Mouse (Mus musculus) macrophage (primary cell): ENCODE data around the gene Radil. TPM values are rescaled to one million over a fixed set of nuclear protein-coding genes. Genes with fewer than 3 reads are reported as not detected.

Experiments used
- H3K27ac ChIP-seq: fragments of 350-480 bp; formaldehyde crosslinking; 2 replicates; pipeline ENCODE4 v1.9.0; 2021
- H3K36me3 ChIP-seq: fragments of 350-480 bp; formaldehyde crosslinking; 2 replicates; pipeline ENCODE4 v1.9.0; 2021; ENCODE audit errors: inconsistent target
- H3K4me3 ChIP-seq: fragments of 350-480 bp; formaldehyde crosslinking; 2 replicates; pipeline ENCODE4 v1.9.0; 2021; ENCODE audit errors: inconsistent target
- H3K79me2 ChIP-seq: fragments of 350-480 bp; formaldehyde crosslinking; 2 replicates; pipeline ENCODE4 v1.9.0; 2021; ENCODE audit errors: inconsistent target
- WGBS: methylation state at CpG from one replicate; pipeline ENCODE4 v1.1.7; 2026; ENCODE audit warnings: inconsistent platforms; ENCODE audit not compliant: missing documents; 5-methylcytosine and 5-hydroxymethylcytosine counted together
- polyA plus RNA-seq: library from polyadenylated mRNA; stranded (reverse); fragments of 250-400 nt; gene quantifications from 3 replicates; pipeline ENCODE4 v1.2.4, GENCODE M21; 2018; ENCODE audit warnings: inconsistent platforms

The Radil gene
- polyA plus RNA-seq, 1 experiment from 2014 or later: not detected

- Histone ChIP-seq H3K27ac (no peak overlapping the region), H3K36me3 (no peaks in the 10 kb centered on the region), H3K79me2 (no peaks in the 10 kb centered on the region), H3K4me3 (no peak overlapping the region)
- WGBS: 89% methylated on average over 4 of the region's 4 CpGs
Observed at GRCm38 (mm10) chr5:142512112-142512511, 38.8 kb downstream of the Radil start.

DNA sequence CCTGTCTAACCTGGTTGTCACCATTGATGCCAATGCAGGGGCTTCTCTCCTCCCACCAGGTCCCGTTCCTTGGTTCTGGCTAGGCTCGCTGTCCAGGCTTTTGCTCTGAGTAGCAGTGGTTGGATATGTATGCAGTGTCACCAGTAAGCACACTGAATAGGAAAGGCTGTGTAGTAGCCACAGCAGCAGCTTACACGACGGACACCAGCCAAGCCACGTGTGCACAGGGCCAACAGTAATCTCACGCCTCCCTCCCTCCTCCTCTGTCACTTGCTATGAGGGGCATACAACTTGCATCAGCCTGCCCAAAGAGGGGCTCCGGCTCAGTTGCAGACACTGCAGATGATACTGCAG lies 40.9 kb downstream of the Radil start:
- H3K36me3 ChIP-seq: no peaks in the 10 kb centered on the region
- no peaks in the 10 kb centered on the region for H3K79me2 ChIP-seq
- WGBS: 83% methylated on average over 7 of the region's 7 CpGs
- H3K4me3 ChIP-seq: no peak overlapping the region
- no peak overlapping the region for H3K27ac ChIP-seq

GRCm38 (mm10) chr5:142509141-142510060 lies 41.5 kb downstream of the Radil start:
- Histone ChIP-seq H3K27ac (no peak overlapping the region), H3K4me3 (no peak overlapping the region), H3K79me2 (no peaks in the 10 kb centered on the region), H3K36me3 (no peaks in the 10 kb centered on the region)
- 55% methylated on average over 15 of the region's 15 CpGs for WGBS

GRCm38 (mm10) chr5:142505695-142506423 lies 45.0 kb downstream of the Radil start:
- no peak overlapping the region for H3K4me3 ChIP-seq
- H3K27ac ChIP-seq: no peak overlapping the region
- no peaks in the 10 kb centered on the region for H3K79me2 ChIP-seq
- H3K36me3 ChIP-seq: no peaks in the 10 kb centered on the region
- 73% methylated on average over 2 of the region's 3 CpGs for WGBS

GRCm38 (mm10) chr5:142504175-142504574 lies 46.7 kb downstream of the Radil start:
- Histone ChIP-seq H3K79me2 (no peaks in the 10 kb centered on the region), H3K27ac (no peak overlapping the region), H3K36me3 (no peaks in the 10 kb centered on the region), H3K4me3 (no peak overlapping the region)
- WGBS: 37% methylated on average over 3 of the region's 3 CpGs

DNA sequence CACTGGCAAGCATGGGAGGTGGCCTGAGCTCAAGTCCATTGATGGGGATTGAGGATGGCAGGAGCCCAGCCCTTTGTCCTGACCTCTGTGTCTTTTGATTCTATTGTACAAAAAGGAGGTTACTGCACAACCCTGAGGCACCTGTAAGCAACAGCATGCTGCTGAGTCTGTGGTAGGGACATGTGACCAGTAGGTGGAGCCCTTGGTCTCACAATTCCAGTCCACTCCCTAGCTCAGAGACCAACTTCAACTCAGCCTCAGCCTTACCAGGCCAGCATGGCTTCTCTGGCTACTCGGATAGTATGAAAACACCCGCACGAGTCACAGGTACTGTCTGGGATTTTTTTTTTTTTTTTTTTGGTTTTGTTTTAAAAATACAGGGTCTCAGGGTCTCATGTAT lies 48.5 kb downstream of the Radil start:
- Histone ChIP-seq H3K79me2 (no peaks in the 10 kb centered on the region), H3K4me3 (no peak overlapping the region), H3K36me3 (no peaks in the 10 kb centered on the region), H3K27ac (no peak overlapping the region)
- 3% methylated on average over 3 of the region's 3 CpGs for WGBS

- WGBS: 72% methylated on average over 9 of the region's 10 CpGs
- Histone ChIP-seq H3K79me2 (no peaks in the 10 kb centered on the region), H3K27ac (no peak overlapping the region), H3K36me3 (no peaks in the 10 kb centered on the region), H3K4me3 (no peak overlapping the region)
Observed at GRCm38 (mm10) chr5:142500918-142501317, 50.0 kb downstream of the Radil start.

DNA sequence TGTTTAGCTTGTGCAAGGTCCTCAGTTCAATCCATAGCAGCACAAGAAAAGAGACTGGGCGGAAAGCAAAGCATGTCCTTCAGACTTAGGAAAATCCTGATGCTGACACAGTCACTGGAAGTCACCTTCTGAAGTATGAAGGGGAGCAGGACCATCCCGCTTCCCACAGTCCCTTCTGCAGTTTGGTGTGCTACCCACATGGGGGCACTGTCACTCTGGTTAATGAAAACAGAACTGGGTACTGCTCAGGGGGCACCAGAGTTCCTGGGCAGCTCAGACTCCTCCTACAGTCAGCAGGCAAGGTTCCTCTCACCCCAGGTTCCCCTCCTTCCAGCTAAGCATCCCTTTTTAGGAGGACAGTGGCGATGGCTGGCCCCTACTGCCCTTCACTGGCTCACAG lies 51.9 kb downstream of the Radil start:
- 34% methylated on average over 3 of the region's 3 CpGs for WGBS
- Histone ChIP-seq H3K27ac (no peak overlapping the region), H3K4me3 (no peak overlapping the region), H3K36me3 (no peaks in the 10 kb centered on the region), H3K79me2 (no peaks in the 10 kb centered on the region)

GRCm38 (mm10) chr5:142495321-142496096 lies 55.4 kb downstream of the Radil start:
- no peaks in the 10 kb centered on the region for H3K79me2 ChIP-seq
- 75% methylated on average over 14 of the region's 14 CpGs for WGBS

GRCm38 (mm10) chr5:142493307-142493706 lies 57.6 kb downstream of the Radil start:
- no peak overlapping the region for H3K4me3 ChIP-seq
- H3K36me3 ChIP-seq: no peaks in the 10 kb centered on the region
- H3K27ac ChIP-seq: no peak overlapping the region
- WGBS: 61% methylated on average over 3 of the region's 3 CpGs
- no peaks in the 10 kb centered on the region for H3K79me2 ChIP-seq

More at GRCm38 (mm10) chr5:142495321-142496096, 55.4 kb downstream of the Radil start:
- H3K27ac ChIP-seq: no peak overlapping the region
- no peaks in the 10 kb centered on the region for H3K36me3 ChIP-seq
- H3K4me3 ChIP-seq: no peak overlapping the region

DNA sequence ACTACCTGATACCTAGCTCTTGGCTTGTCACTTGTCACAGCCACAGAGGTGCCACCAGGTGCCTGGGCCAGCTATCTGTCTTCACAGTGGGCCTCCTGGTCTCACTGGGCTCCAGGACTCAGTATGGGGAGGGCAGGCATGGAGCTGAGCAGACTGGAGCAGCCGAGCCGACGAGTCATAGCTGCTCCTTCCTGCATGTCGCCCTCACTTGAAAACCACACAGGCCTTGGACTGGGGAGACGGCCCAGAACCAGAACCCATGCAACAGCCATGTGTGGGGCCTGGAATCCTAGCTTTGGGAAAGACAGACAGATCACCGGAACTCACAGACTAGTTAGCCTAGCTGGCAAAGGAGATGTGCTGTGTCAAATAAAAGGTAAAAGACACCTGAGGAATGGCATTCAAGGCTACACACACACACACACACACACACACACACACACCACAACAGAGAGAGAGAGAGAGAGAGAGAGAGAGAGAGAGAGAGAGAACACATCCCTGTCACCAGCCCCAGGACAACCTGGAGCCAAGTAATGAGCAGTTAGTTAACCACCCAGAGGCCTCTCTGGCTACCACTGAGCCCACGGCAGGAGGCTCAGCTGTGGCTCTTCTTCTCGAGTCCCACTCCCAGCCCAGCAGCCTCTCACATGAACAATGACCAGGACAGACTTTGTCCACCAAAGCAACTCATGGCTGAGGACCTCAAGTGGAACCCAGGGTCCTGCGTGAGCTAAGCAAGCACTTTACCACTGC lies 60.8 kb downstream of the Radil start:
- 54% methylated on average over 9 of the region's 9 CpGs for WGBS
- Histone ChIP-seq H3K36me3 (no peaks in the 10 kb centered on the region), H3K79me2 (no peaks in the 10 kb centered on the region), H3K4me3 (no peak overlapping the region), H3K27ac (no peak overlapping the region)

DNA sequence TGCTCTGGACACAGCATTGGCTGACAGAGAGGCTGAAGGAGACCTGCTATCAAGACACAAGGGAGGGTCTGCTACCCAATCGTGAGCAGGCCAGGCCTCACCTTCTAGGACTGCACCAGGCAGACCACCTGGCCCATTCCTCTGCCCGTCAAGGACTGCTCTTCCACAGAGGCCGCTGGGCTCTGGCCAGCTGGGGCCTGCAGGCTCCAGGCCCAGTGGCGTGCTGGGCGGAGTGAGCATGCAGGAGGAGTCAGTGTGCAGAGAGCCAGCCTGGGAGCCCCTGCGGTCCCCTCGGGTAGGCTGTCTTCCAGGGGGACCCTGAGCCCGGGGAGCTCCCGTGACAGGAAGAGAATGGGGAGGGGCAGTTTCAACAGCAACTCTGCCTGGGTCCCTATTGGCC lies 64.2 kb downstream of the Radil start:
- Histone ChIP-seq H3K79me2 (no peaks in the 10 kb centered on the region), H3K4me3 (no peak overlapping the region), H3K27ac (no peak overlapping the region), H3K36me3 (no peaks in the 10 kb centered on the region)
- 80% methylated on average over 9 of the region's 9 CpGs for WGBS

- Histone ChIP-seq H3K27ac (no peak overlapping the region), H3K4me3 (no peak overlapping the region), H3K36me3 (no peaks in the 10 kb centered on the region), H3K79me2 (no peaks in the 10 kb centered on the region)
- 95% methylated on average over 5 of the region's 5 CpGs for WGBS
Observed at GRCm38 (mm10) chr5:142483581-142483980, 67.3 kb downstream of the Radil start.

DNA sequence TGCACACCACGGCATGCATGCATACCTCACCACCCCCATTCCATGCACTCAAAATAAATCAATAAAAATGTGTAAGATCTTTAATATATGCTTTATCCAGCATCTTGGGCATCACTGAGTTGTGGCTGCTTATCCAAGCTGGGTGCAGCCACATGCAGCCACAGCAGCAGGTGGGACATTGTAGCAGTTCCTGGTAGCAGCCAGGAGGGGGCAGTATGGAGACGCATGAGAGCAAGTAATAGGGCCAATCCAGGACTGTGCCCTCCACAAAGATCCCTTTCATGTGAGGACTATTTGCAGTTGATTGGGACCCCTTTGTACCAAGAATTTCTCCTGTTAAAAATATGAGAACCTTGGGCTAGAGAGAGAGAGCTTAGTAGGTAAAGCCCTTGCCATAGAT lies 68.4 kb downstream of the Radil start:
- H3K79me2 ChIP-seq: no peaks in the 10 kb centered on the region
- peaks cover 10% of the 10 kb centered on the region; the same call in 1 of the 2 replicates for H3K36me3 ChIP-seq
- H3K27ac ChIP-seq: no peak overlapping the region
- WGBS: 77% methylated on average over 2 of the region's 2 CpGs
- no peak overlapping the region for H3K4me3 ChIP-seq
